8 mouse cellular contexts compared by ENCODE assay signal in the genomic region with DNA sequence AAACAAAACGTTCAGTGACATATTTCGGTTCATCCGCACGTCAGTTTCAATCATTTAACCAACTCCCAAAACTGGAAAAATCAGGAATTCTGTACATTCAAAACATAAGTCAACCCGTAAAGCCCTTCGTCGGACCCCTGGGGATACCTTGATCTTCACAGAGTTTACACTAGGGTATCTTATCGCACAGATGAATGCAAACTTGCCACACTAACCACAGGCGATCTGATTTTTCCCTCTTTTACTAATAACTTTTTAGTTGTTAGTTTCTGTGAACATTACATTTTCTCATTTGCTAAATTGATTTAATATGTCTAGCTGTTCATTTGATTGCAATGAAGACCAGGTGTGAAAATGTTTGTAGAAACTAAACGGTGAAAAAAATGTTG. TPM values are rescaled to one million over a fixed set of nuclear protein-coding genes. Genes with fewer than 3 reads are reported as not detected.
DNase-seq lines count a peak whose midpoint lies in the region; ATAC-seq and TF ChIP-seq lines count a peak whose summit lies in the region.

No protein-coding gene starts in this region.

- no peak for TF ChIP-seq EP300 in CH12.LX (IDR thresholded peaks at IDR 0.05; ENCODE audit: low read length)

- peaks cover 8 to 36% of the 10 kb centered on the region in 2 experiments for H3K36me3 ChIP-seq in CH12.LX (replicated peaks in 1 of 2; ENCODE audit: control insufficient read depth in 1 of 2, insufficient read depth in 1 of 2, low read length in 1 of 2)
- peaks cover 13% of the 10 kb centered on the region for H3K36me3 ChIP-seq in forebrain, embryonic 12.5 days (replicated peaks)
- peaks cover 18% of the 10 kb centered on the region for H3K36me3 ChIP-seq in liver, embryonic 13.5 days

- H3K4me2 ChIP-seq in CH12.LX (ENCODE audit: insufficient read depth, low read depth, poor library complexity, severe bottlenecking) = peak overlapping the region; percentile 79
- peak overlapping the region; percentile 70 for H3K4me2 ChIP-seq in forebrain, embryonic 12.5 days
- H3K4me2 ChIP-seq in liver, embryonic 13.5 days = peak overlapping the region; percentile 75

- intact Hi-C loops in gastrocnemius, adult 2 months (cut with DNase I) = loop anchor here (10.0 kb wide), 2 partner anchors 171 to 239 kb away; a partner anchor contains a TSS
- intact Hi-C loops in gastrocnemius, postnatal 36 days (cut with DNase I) = loop anchor here (5.0 to 10.0 kb wide), 2 partner anchors 242 to 571 kb away; no protein-coding TSS in a partner anchor

- 10% methylated on average over 10 of the region's 10 CpGs for WGBS in forebrain, embryonic 12.5 days
- 7% methylated on average over 10 of the region's 10 CpGs for WGBS in liver, embryonic 13.5 days (ENCODE audit: insufficient replicate concordance)

- no peaks in the 10 kb centered on the region for H3K9me3 ChIP-seq in CH12.LX (replicated peaks; ENCODE audit: low read length)
- H3K9me3 ChIP-seq in forebrain, embryonic 12.5 days = no peaks in the 10 kb centered on the region
- H3K9me3 ChIP-seq in liver, embryonic 13.5 days (replicated peaks) = no peaks in the 10 kb centered on the region

- H3K9ac ChIP-seq in CH12.LX (ENCODE audit: insufficient read depth, low read depth) = peak overlapping the region; percentile 66
- peak overlapping the region; percentile 79 for H3K9ac ChIP-seq in forebrain, embryonic 12.5 days
- H3K9ac ChIP-seq in liver, embryonic 13.5 days = peak overlapping the region; percentile 93

- peak overlapping the region; percentile 90 for H3K27ac ChIP-seq in gastrocnemius, adult 2 months
- H3K27ac ChIP-seq in CH12.LX (ENCODE audit: insufficient read depth, low read depth) = no peak overlapping the region
- H3K27ac ChIP-seq in forebrain, embryonic 12.5 days = no peak overlapping the region
- peak overlapping the region; percentile 87 for H3K27ac ChIP-seq in liver, embryonic 13.5 days

- in situ Hi-C loops in CH12.LX (cut with MboI; ENCODE audit: low pct_ligation_motif_present, low pct_unique_long_range_greater_than_20kb, low sequenced_read_pairs) = loop anchor here (10.0 to 25.0 kb wide), 2 partner anchors 139 to 258 kb away; no protein-coding TSS in a partner anchor

- H3K4me3 ChIP-seq in gastrocnemius, adult 2 months = peak overlapping the region; percentile 76
- H3K4me3 ChIP-seq in CH12.LX (replicated peaks in 1 of 3; ENCODE audit: low read depth in 2 of 3, low read length in 2 of 3, poor library complexity in 1 of 3) = peak overlapping the region; percentile 67 to 91 (median 72)
- H3K4me3 ChIP-seq in forebrain, embryonic 12.5 days (replicated peaks) = peak overlapping the region; percentile 84
- H3K4me3 ChIP-seq in liver, embryonic 13.5 days (replicated peaks) = peak overlapping the region; percentile 83

- H3K79me2 ChIP-seq in CH12.LX (replicated peaks; ENCODE audit: control insufficient read depth, extremely low read depth, insufficient read depth, poor library complexity, severe bottlenecking) = peaks cover 33% of the 10 kb centered on the region

- H3K27me3 ChIP-seq in CH12.LX (replicated peaks) = no peaks in the 10 kb centered on the region
- no peaks in the 10 kb centered on the region for H3K27me3 ChIP-seq in forebrain, embryonic 12.5 days
- H3K27me3 ChIP-seq in liver, embryonic 13.5 days = no peaks in the 10 kb centered on the region

- TF ChIP-seq CTCF in gastrocnemius, adult 2 months (IDR thresholded peaks at IDR 0.05) = no peak
- TF ChIP-seq CTCF in CH12.LX (conservative IDR thresholded peaks at IDR 0.05 in 1 of 2, IDR thresholded peaks at IDR 0.05 in 1 of 2; ENCODE audit: low read depth in 2 of 2, low read length in 2 of 2) = no peak

- H3K4me1 ChIP-seq in CH12.LX (ENCODE audit: control insufficient read depth in 1 of 2, insufficient read depth in 2 of 2) = peaks cover 0 to 20% of the 10 kb centered on the region in 2 experiments; a peak in 2 of 4 replicates
- peaks cover 12% of the 10 kb centered on the region for H3K4me1 ChIP-seq in forebrain, embryonic 12.5 days
- peaks cover 31% of the 10 kb centered on the region for H3K4me1 ChIP-seq in liver, embryonic 13.5 days (replicated peaks)

- TF ChIP-seq POLR2A in CH12.LX (IDR thresholded peaks at IDR 0.05; ENCODE audit: low read depth, low read length) = no peak

- ATAC-seq in forebrain, embryonic 12.5 days (ENCODE audit: low FRiP score) = no peak
- no peak for ATAC-seq in liver, embryonic 13.5 days (ENCODE audit: low read depth)

- no peak for TF ChIP-seq RAD21 in CH12.LX (IDR thresholded peaks at IDR 0.05; ENCODE audit: low read depth, low read length)

- dilution Hi-C loops in CH12.LX (cut with MboI; ENCODE audit: extremely low pct_ligation_motif_present, extremely low pct_unique_long_range_greater_than_20kb, low sequenced_read_pairs) = no loop called here

- no peak for DNase-seq in gastrocnemius, adult 2 months
- no peak for DNase-seq in gastrocnemius, postnatal 36 days
- no peak for DNase-seq in CH12.LX (ENCODE audit: extremely low read depth)
- DNase-seq in liver, embryonic 13.5 days = peak; percentile 3
- no peak for DNase-seq in urinary bladder, postnatal 4 days (ENCODE audit: low spot score in 2 of 2)
- no peak for DNase-seq in adrenal gland, postnatal 10 days
- DNase-seq in layer of hippocampus, postnatal 14 days (ENCODE audit: low spot score in 2 of 2) = no peak

TF ChIP-seq in CH12.LX, 34 proteins besides CTCF, POLR2A, EP300 and RAD21:
- no peak for TF ChIP-seq CHD2 (IDR thresholded peaks at IDR 0.05; ENCODE audit: low read length)
- TF ChIP-seq USF2 (conservative IDR thresholded peaks at IDR 0.05; ENCODE audit: low read depth, low read length) = no peak
- no peak for TF ChIP-seq POLR2AphosphoS2 (IDR thresholded peaks at IDR 0.05; ENCODE audit: low read depth, low read length)
- no peak for TF ChIP-seq GABPA (IDR thresholded peaks at IDR 0.05; ENCODE audit: insufficient replicate concordance, low read depth, low read length)
- TF ChIP-seq SIN3A (IDR thresholded peaks at IDR 0.05; ENCODE audit: low read length) = no peak
- TF ChIP-seq CHD1 (IDR thresholded peaks at IDR 0.05; ENCODE audit: low read depth, low read length) = no peak
- no peak for TF ChIP-seq ZKSCAN1 (IDR thresholded peaks at IDR 0.05; ENCODE audit: borderline replicate concordance, low read depth, low read length)
- no peak for TF ChIP-seq SMC3 (IDR thresholded peaks at IDR 0.05; ENCODE audit: low read depth, low read length)
- TF ChIP-seq JUN (IDR thresholded peaks at IDR 0.05; ENCODE audit: insufficient read depth, low read depth, low read length) = no peak
- TF ChIP-seq ZMIZ1 (IDR thresholded peaks at IDR 0.05; ENCODE audit: low read depth, low read length) = no peak
- no peak for TF ChIP-seq PAX5 (IDR thresholded peaks at IDR 0.05; ENCODE audit: low read length)
- no peak for TF ChIP-seq KAT2A (IDR thresholded peaks at IDR 0.05; ENCODE audit: insufficient replicate concordance, low read length)
- TF ChIP-seq E2F4 (IDR thresholded peaks at IDR 0.05; ENCODE audit: insufficient replicate concordance, low read depth, low read length) = no peak
- TF ChIP-seq UBTF (IDR thresholded peaks at IDR 0.05; ENCODE audit: low read depth, low read length) = no peak
- no peak for TF ChIP-seq ZNF384 (IDR thresholded peaks at IDR 0.05; ENCODE audit: low read depth, low read length)
- TF ChIP-seq NELFE (IDR thresholded peaks at IDR 0.05; ENCODE audit: low read depth, low read length) = no peak
- no peak for TF ChIP-seq MXI1 (IDR thresholded peaks at IDR 0.05; ENCODE audit: low read depth, low read length)

RNA-seq across cellular contexts. Expression of a gene that starts 0.8 kb away (rescaled TPM):
- 1 to 10 TPM; 1.8 to 3.5 TPM for total RNA-seq in gastrocnemius, adult 2 months (2021)
- 1 to 10 TPM; 2.2 to 2.4 TPM for total RNA-seq in gastrocnemius, postnatal 36 days (2021)
- total RNA-seq in CH12.LX (2012; rRNA removed) = 10.0 and 12.5 TPM in 2 replicates
- 12.4 and 14.2 TPM in 2 replicates for total RNA-seq in CH12.LX (2014; rRNA removed)
- 23.1 and 24.6 TPM in 2 replicates for polyA plus RNA-seq in CH12.LX (2012; ENCODE audit: insufficient read length, low read depth)
- 36.0 and 37.1 TPM in 2 replicates for polyA plus RNA-seq in forebrain, embryonic 12.5 days (2016; fragmentation: Nextera tagmentation; extraction: Ambion mirVana)
- 20.7 and 27.2 TPM in 2 replicates for polyA plus RNA-seq in liver, embryonic 13.5 days (2015; fragmentation: Nextera tagmentation; extraction: Ambion mirVana)
- total RNA-seq in adrenal gland, postnatal 10 days (2021) = 1 to 10 TPM; 4.5 to 6.6 TPM
- 1 to 10 TPM; 8.2 TPM for total RNA-seq in layer of hippocampus, postnatal 14 days (2021)

RNA-seq across cellular contexts. Expression of a gene that starts 18.8 kb away (rescaled TPM):
- total RNA-seq in gastrocnemius, adult 2 months (2021) = 1 to 10 TPM; 6.2 TPM
- total RNA-seq in gastrocnemius, postnatal 36 days (2021) = 1 to 10 TPM; 3.9 to 5.3 TPM
- total RNA-seq in CH12.LX (2012; rRNA removed) (11.1 and 13.9 TPM in 2 replicates), CH12.LX (2014; rRNA removed) (9.9 and 15.5 TPM in 2 replicates)
- 18.3 and 20.9 TPM in 2 replicates for polyA plus RNA-seq in CH12.LX (2012; ENCODE audit: insufficient read length, low read depth)
- 28.5 and 30.7 TPM in 2 replicates for polyA plus RNA-seq in forebrain, embryonic 12.5 days (2016; fragmentation: Nextera tagmentation; extraction: Ambion mirVana)
- polyA plus RNA-seq in liver, embryonic 13.5 days (2015; fragmentation: Nextera tagmentation; extraction: Ambion mirVana) = 9.5 and 11.8 TPM in 2 replicates
- total RNA-seq in adrenal gland, postnatal 10 days (2021) = 10 to 100 TPM; 12.0 to 15.5 TPM
- total RNA-seq in layer of hippocampus, postnatal 14 days (2021) = 10 to 100 TPM; 15.3 to 15.6 TPM

RNA-seq across cellular contexts. Expression of a gene that starts 32.8 kb away (rescaled TPM):
- 10 to 100 TPM; 50.7 to 64.4 TPM for total RNA-seq in gastrocnemius, adult 2 months (2021)
- 10 to 100 TPM; 49.4 to 55.3 TPM for total RNA-seq in gastrocnemius, postnatal 36 days (2021)
- total RNA-seq in CH12.LX (2012; rRNA removed) (0.38 and 0.42 TPM in 2 replicates), CH12.LX (2014; rRNA removed) (not detected in 2 replicates)
- 0.69 and 0.74 TPM in 2 replicates for polyA plus RNA-seq in CH12.LX (2012; ENCODE audit: insufficient read length, low read depth)
- 0.47 and 0.70 TPM in 2 replicates for polyA plus RNA-seq in forebrain, embryonic 12.5 days (2016; fragmentation: Nextera tagmentation; extraction: Ambion mirVana)
- polyA plus RNA-seq in liver, embryonic 13.5 days (2015; fragmentation: Nextera tagmentation; extraction: Ambion mirVana) = 3.3 and 3.4 TPM in 2 replicates
- 10 to 100 TPM in 1 of 2 experiments, 1 to 10 TPM in 1; 6.7 to 12.3 TPM for total RNA-seq in adrenal gland, postnatal 10 days (2021)
- under 1 TPM in 1 of 2 experiments, not detected in 1; 0.17 TPM for total RNA-seq in layer of hippocampus, postnatal 14 days (2021)

Comparison
In these comparisons a context has a peak if more than half of its experiments do, and no peak if none do; other contexts are left out.
1. H3K27ac ChIP-seq: peak in gastrocnemius, adult 2 months (single experiment) and liver, embryonic 13.5 days (single experiment); none in CH12.LX (single experiment) and forebrain, embryonic 12.5 days (single experiment).
2. RNA of a gene that starts 32.8 kb away (total RNA-seq): 50.7 to 64.4 TPM in gastrocnemius, adult 2 months, 49.4 to 55.3 TPM in gastrocnemius, postnatal 36 days and 6.7 to 12.3 TPM in adrenal gland, postnatal 10 days; 0.38 to 0.42 TPM in CH12.LX and 0.17 TPM in layer of hippocampus, postnatal 14 days; every median in the first group is over 4 times any median in the second.
3. Peak in every context shown above with its lines, with median percentiles within 50 percentile points of each other: H3K4me3 ChIP-seq, H3K4me2 ChIP-seq and H3K9ac ChIP-seq.